Mouse (Mus musculus) myocyte (in vitro differentiated cells): ENCODE measurements around the gene Eif4e1b. TPM values are rescaled to one million over a fixed set of nuclear protein-coding genes. Genes with fewer than 3 reads are reported as not detected.

Source experiments
- H3K27me3 ChIP-seq: one replicate; pipeline ENCODE4 v1.6.1; 2011; ENCODE audit not compliant: control insufficient read depth, insufficient read depth, insufficient read length
- H3K36me3 ChIP-seq: one replicate; pipeline ENCODE4 v1.6.1; 2011; ENCODE audit not compliant: control insufficient read depth, insufficient read depth
- H3K4me2 ChIP-seq: one replicate; pipeline ENCODE4 v1.6.1; 2011; ENCODE audit warnings: low read depth, control low read depth
- H3K4me3 ChIP-seq: one replicate; pipeline ENCODE4 v1.5.1; 2011; ENCODE audit warnings: mild to moderate bottlenecking, control low read depth, moderate library complexity
- H3K79me2 ChIP-seq: one replicate; pipeline ENCODE4 v1.6.1; 2011; ENCODE audit not compliant: control insufficient read depth, insufficient read depth
- H3ac ChIP-seq: one replicate; pipeline ENCODE4 v1.6.1; 2011; ENCODE audit not compliant: control insufficient read depth, insufficient read length
- CEBPB ChIP-seq: IDR thresholded peaks from 2 replicates; pipeline ENCODE4 v1.6.1; 2011; ENCODE audit warnings: mild to moderate bottlenecking, moderate library complexity; ENCODE audit not compliant: poor library complexity, insufficient read depth, severe bottlenecking
- E2F4 ChIP-seq: IDR thresholded peaks from one replicate; pipeline ENCODE4 v1.6.1; 2011; ENCODE audit warnings: mild to moderate bottlenecking, control low read depth, moderate library complexity; ENCODE audit not compliant: insufficient read depth
- MAX ChIP-seq: IDR thresholded peaks from one replicate; pipeline ENCODE4 v1.6.1; 2011; ENCODE audit warnings: low read depth, mild to moderate bottlenecking, control low read depth
- MYOD1 ChIP-seq, 3 experiments: IDR thresholded peaks; one replicate each; pipeline ENCODE4 v1.6.1; 2011; ENCODE audit warnings: control low read depth in 2 of 3, low read depth in 2 of 3, mild to moderate bottlenecking in 2 of 3, moderate library complexity in 1 of 3; ENCODE audit not compliant: insufficient read length in 2 of 3, control insufficient read depth in 1 of 3
- MYOG ChIP-seq, 3 experiments: IDR thresholded peaks; one replicate each; pipeline ENCODE4 v1.6.1; 2011; ENCODE audit warnings: control low read depth in 2 of 3, low read depth in 2 of 3, mild to moderate bottlenecking in 2 of 3; ENCODE audit not compliant: insufficient read length in 2 of 3, control insufficient read depth in 1 of 3, insufficient read depth in 1 of 3
- POLR2A ChIP-seq: IDR thresholded peaks from one replicate; pipeline ENCODE4 v1.6.1; 2011; ENCODE audit warnings: low read depth, mild to moderate bottlenecking, control low read depth, moderate library complexity; ENCODE audit not compliant: insufficient read length
- POLR2AphosphoS2 ChIP-seq: IDR thresholded peaks from one replicate; pipeline ENCODE4 v1.6.1; 2011; ENCODE audit warnings: low read depth, control low read depth; ENCODE audit not compliant: insufficient read length
- REST ChIP-seq: IDR thresholded peaks from one replicate; pipeline ENCODE4 v1.6.1; 2011; ENCODE audit warnings: mild to moderate bottlenecking, control low read depth, moderate library complexity; ENCODE audit not compliant: insufficient read depth, insufficient read length
- SRF ChIP-seq: IDR thresholded peaks from one replicate; pipeline ENCODE4 v1.6.1; 2011; ENCODE audit warnings: low read depth; ENCODE audit not compliant: control insufficient read depth, insufficient read length
- TCF12 ChIP-seq: IDR thresholded peaks from one replicate; pipeline ENCODE4 v1.6.1; 2011; ENCODE audit warnings: mild to moderate bottlenecking, control low read depth; ENCODE audit not compliant: poor library complexity, insufficient read depth, severe bottlenecking
- TCF3 ChIP-seq: IDR thresholded peaks from one replicate; pipeline ENCODE4 v1.6.1; 2011; ENCODE audit warnings: low read depth, control low read depth; ENCODE audit not compliant: insufficient read length
- USF1 ChIP-seq: IDR thresholded peaks from one replicate; pipeline ENCODE4 v1.6.1; 2011; ENCODE audit warnings: low read depth, mild to moderate bottlenecking, control low read depth, moderate library complexity
- polyA plus RNA-seq: library from polyadenylated mRNA; unstranded; fragments of >200 nt; fragmentation: generic; extraction: Trizol; gene quantifications from one replicate; pipeline ENCODE4 v1.2.1, GENCODE M21; 2012; ENCODE audit warnings: missing spikeins

Eif4e1b gene
- polyA plus RNA-seq, 1 experiment: not detected

GRCm38 (mm10) chr13:54759496-54759895, 24.3 kb upstream of the Eif4e1b start:
- Histone ChIP-seq H3K79me2 (no peaks in the 10 kb centered on the region), H3K27me3 (peaks cover 42% of the 10 kb centered on the region), H3K4me2 (no peak overlapping the region), H3ac (no peak overlapping the region), H3K4me3 (no peak overlapping the region), H3K36me3 (no peaks in the 10 kb centered on the region)
- TF ChIP-seq POLR2AphosphoS2: no peak
- TF ChIP-seq USF1: no peak
- TF ChIP-seq MAX: no peak
- TF ChIP-seq MYOG (IDR thresholded peaks at IDR 0.05; ENCODE audit: control insufficient read depth in 1 of 3, insufficient read depth in 1 of 3, insufficient read length in 2 of 3, low read depth in 2 of 3): no peak
- no peak for TF ChIP-seq TCF3
- no peak for TF ChIP-seq REST
- TF ChIP-seq TCF12: no peak
- no peak for TF ChIP-seq POLR2A
- no peak for TF ChIP-seq CEBPB
- no peak for TF ChIP-seq SRF
- no peak for TF ChIP-seq MYOD1 (IDR thresholded peaks at IDR 0.05; ENCODE audit: control insufficient read depth in 1 of 3, insufficient read length in 2 of 3, low read depth in 2 of 3)
- TF ChIP-seq E2F4: no peak

DNA sequence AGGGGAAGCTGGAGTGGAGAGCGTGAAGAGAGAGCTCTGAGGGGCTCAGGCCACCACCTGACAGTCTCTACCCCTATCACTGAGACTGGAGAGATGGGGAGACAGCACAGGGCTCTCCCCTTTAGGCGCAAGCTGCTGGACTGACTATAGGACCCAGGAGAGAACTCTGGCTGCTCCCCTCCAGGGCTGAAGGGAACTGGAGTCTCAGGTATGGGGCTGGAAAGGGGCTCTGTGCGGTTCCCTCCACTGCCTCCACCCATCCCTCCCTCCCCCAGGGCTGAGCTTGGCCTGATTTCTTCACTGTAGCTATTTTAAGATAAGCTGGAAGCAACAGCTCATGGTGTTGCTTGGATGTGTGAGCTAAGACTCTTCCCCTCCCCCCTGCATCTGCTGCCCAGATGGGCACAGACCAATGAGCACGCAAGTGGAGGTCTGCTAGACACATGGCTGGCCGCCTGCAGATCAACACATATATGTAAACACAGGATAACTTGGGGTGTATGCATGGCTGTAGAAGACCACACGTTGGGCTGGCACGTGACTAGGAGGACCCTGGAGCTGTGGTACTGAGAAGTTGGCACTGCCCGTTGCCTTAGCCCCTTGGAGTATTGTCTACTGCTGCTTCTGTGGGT, 23.5 kb upstream of the Eif4e1b start:
- H3K36me3 ChIP-seq: no peaks in the 10 kb centered on the region
- H3K4me3 ChIP-seq: no peak overlapping the region
- no peak overlapping the region for H3ac ChIP-seq
- peak in 1 of 3 experiments; percentile 4 for TF ChIP-seq MYOG (IDR thresholded peaks at IDR 0.05; ENCODE audit: control insufficient read depth in 1 of 3, insufficient read depth in 1 of 3, insufficient read length in 2 of 3, low read depth in 2 of 3)
- no peak for TF ChIP-seq MAX
- no peak overlapping the region for H3K4me2 ChIP-seq
- H3K27me3 ChIP-seq: peaks cover 49% of the 10 kb centered on the region
- H3K79me2 ChIP-seq: no peaks in the 10 kb centered on the region

DNA sequence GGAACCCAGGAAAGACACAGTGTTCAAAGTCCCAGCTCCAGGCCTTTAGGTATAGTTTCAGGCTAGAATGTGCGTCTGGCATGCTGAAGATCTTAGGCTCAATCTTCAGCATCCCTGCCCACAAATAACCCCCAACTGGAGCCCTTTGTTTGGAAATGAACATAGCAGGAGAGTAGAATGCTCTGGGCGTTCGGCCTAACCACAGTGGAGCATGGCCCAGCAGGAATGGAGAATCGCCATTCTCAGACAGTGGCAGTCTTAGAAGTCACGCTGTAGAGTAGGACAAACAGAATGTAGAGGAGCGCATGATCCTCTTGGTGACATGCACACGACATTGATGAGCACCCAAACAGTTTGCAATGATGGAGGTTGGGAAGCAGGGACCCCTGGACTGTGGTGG, 22.9 kb upstream of the Eif4e1b start:
- Histone ChIP-seq H3K27me3 (peaks cover 55% of the 10 kb centered on the region), H3K4me3 (no peak overlapping the region), H3K79me2 (no peaks in the 10 kb centered on the region), H3ac (no peak overlapping the region), H3K4me2 (no peak overlapping the region), H3K36me3 (no peaks in the 10 kb centered on the region)
- no peak for TF ChIP-seq SRF
- TF ChIP-seq CEBPB: no peak
- no peak for TF ChIP-seq REST
- TF ChIP-seq TCF12: no peak
- TF ChIP-seq MYOG (IDR thresholded peaks at IDR 0.05; ENCODE audit: control insufficient read depth in 1 of 3, insufficient read depth in 1 of 3, insufficient read length in 2 of 3, low read depth in 2 of 3): no peak
- TF ChIP-seq E2F4: no peak
- no peak for TF ChIP-seq MYOD1 (IDR thresholded peaks at IDR 0.05; ENCODE audit: control insufficient read depth in 1 of 3, insufficient read length in 2 of 3, low read depth in 2 of 3)
- TF ChIP-seq MAX: no peak
- no peak for TF ChIP-seq TCF3
- no peak for TF ChIP-seq USF1
- TF ChIP-seq POLR2AphosphoS2: no peak
- TF ChIP-seq POLR2A: no peak

DNA sequence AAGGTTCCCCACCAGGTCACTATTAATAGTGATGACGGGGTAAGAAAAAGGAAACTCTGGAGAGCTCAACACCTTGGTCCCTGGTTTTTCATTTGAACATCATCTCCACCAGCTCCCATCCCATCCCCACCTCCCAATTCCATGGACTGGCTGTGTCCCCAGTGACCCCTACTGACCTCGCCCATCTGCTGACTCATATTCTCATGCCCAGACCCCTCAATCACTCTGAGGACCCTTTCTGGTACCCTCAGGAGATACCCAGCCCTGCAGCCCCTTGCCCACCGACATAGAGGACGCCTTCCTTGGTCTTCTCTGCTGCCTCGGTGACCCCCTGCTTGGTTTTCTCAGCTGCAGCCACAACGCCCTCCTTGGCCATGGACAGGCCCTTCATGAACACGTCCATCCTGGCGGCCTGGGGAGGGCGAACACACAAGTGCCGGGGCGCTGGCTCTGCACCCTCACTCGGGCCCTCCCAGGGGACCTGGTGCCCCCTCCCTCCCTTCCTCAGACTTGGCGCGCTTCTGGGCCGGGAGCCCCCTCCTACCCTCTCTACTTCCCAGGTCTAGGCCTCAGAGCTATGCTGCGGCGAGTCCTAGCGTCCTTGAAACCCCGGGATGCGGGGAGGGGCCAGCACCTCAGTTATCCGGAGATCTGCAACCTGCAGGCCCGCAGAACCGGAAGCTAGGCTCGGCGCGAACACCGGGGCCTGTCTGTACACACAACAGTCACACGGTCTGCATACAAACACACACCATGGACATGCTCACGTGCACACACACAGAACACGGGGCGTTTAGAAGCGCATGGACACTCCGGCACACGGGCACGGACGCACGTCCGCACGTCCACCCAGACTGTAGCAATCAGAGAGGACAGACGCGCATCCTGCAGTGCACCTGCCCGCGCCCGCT, 18.3 kb upstream of the Eif4e1b start:
- Histone ChIP-seq H3K4me3 (no peak overlapping the region), H3ac (no peak overlapping the region), H3K27me3 (peaks cover 57% of the 10 kb centered on the region), H3K4me2 (no peak overlapping the region), H3K79me2 (no peaks in the 10 kb centered on the region), H3K36me3 (no peaks in the 10 kb centered on the region)
- TF ChIP-seq MYOD1 (IDR thresholded peaks at IDR 0.05; ENCODE audit: control insufficient read depth in 1 of 3, insufficient read length in 2 of 3, low read depth in 2 of 3): no peak
- no peak for TF ChIP-seq POLR2AphosphoS2
- no peak for TF ChIP-seq SRF
- no peak for TF ChIP-seq REST

- H3K4me2 ChIP-seq: no peak within 1 kb of the TSS
- peaks cover 54% of the 10 kb centered on the region for H3K27me3 ChIP-seq
- no peaks in the 10 kb centered on the region for H3K36me3 ChIP-seq
- TF ChIP-seq POLR2A: no peak
- TF ChIP-seq E2F4: no peak
- TF ChIP-seq USF1: no peak
- TF ChIP-seq TCF12: no peak
- TF ChIP-seq REST: no peak
- no peak for TF ChIP-seq CEBPB
- no peak for TF ChIP-seq MYOD1 (IDR thresholded peaks at IDR 0.05; ENCODE audit: control insufficient read depth in 1 of 3, insufficient read length in 2 of 3, low read depth in 2 of 3)
- TF ChIP-seq POLR2AphosphoS2: no peak
- H3K79me2 ChIP-seq: no peaks in the 10 kb centered on the region
- no peak within 1 kb of the TSS for H3K4me3 ChIP-seq
- H3ac ChIP-seq: no peak within 1 kb of the TSS
These were observed 17.5 kb upstream of the Eif4e1b start, which contains the start of gene Sncb for GRCm38 (mm10) chr13:54766192-54766768. Sncb (minus strand) TSS chr13:54766595.
